Mouse (Mus musculus): ENCODE measurements around the gene Magea5. TPM values are rescaled to one million over a fixed set of nuclear protein-coding genes. Genes with fewer than 3 reads are reported as not detected.
"Not testable (repeated sequence)": the region's sequence is repeated elsewhere in the genome, so short reads cannot be mapped to it uniquely, and the experiment has no call there.

The Magea5 gene
- not detected in 2 replicates for polyA plus RNA-seq (2012; rRNA removed)
- polyA plus RNA-seq (2014; fragmentation: Nextera tagmentation; extraction: Ambion mirVana) = not detected in 2 replicates

DNA sequence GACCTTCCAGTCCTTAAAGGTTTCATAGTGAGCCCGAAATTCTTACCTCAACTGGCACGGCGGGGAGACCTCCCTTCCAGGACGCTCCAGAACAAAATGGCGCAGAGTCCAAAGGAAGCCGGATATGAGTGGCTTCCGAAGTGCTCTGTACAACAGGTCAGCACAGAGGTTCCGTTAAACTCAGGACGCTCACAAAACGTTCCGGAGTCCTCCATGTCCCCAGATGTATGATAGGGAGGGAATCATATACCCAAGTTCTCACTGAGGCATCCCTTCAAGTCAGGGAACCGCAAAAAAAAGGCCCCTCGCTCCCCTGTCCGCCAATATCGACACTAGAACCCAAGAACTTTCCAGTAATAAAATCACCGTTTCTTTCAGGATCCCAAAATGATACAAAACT lies at the start of gene Magea5:
TSS of gene Magea5 (minus strand) at position 101 of the 400 bp plus-strand sequence.
- H3K4me2 ChIP-seq (ENCODE audit: low read depth); H3K4me3 ChIP-seq (ENCODE audit: insufficient read depth in 1 of 2, low read depth in 2 of 2, low read length in 2 of 2); H3K27me3 ChIP-seq (ENCODE audit: control insufficient read depth, insufficient read depth, low read length); H3K27ac ChIP-seq; DNase-seq (ENCODE audit: low read depth in 3 of 3, low spot score in 3 of 3); H3K4me1 ChIP-seq (replicated peaks; ENCODE audit: control insufficient read depth in 2 of 2, insufficient read depth in 2 of 2, low read length in 1 of 2); H3K36me3 ChIP-seq (replicated peaks; ENCODE audit: control insufficient read depth, insufficient read depth, low read depth); H3K9ac ChIP-seq (replicated peaks); H3K9me3 ChIP-seq (ENCODE audit: control insufficient read depth, low read length); ATAC-seq (ENCODE audit: insufficient read depth): not testable (repeated sequence)
- WGBS (ENCODE audit: insufficient replicate concordance) = 75% methylated on average over 13 of the region's 16 CpGs

DNA sequence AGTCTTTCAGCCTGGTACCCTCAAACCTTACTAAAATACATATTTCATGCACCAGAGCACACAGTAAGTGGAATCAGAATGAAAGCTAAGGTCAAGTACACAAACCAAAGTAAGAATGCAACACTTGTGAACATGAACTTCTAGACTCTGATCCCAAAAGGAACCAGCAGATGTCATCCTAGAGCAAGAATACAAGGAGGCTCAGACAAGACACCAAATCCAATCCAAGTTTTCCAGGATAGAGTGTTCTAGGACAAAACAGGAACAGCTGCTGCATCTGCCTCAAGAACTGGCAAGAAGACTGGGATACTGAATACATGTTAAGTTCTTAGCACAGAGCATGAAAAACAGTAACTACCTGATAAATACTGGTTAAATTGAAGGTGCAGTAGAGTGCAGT lies 35.1 kb upstream of the Magea5 start:
- TF ChIP-seq CTCF (IDR thresholded peaks at IDR 0.05; ENCODE audit: low read depth) (no peak), EP300 (IDR thresholded peaks at IDR 0.05; ENCODE audit: low read depth) (no peak)
- Histone ChIP-seq H3K27ac (no peak overlapping the region), H3K4me2 (ENCODE audit: low read depth) (no peak overlapping the region), H3K27me3 (ENCODE audit: control insufficient read depth, insufficient read depth, low read length) (no peaks in the 10 kb centered on the region), H3K4me1 (replicated peaks; ENCODE audit: control insufficient read depth in 2 of 2, insufficient read depth in 2 of 2, low read length in 1 of 2) (no peaks in the 10 kb centered on the region), H3K9ac (replicated peaks) (no peak overlapping the region), H3K36me3 (replicated peaks; ENCODE audit: control insufficient read depth, insufficient read depth, low read depth) (no peaks in the 10 kb centered on the region), H3K9me3 (ENCODE audit: control insufficient read depth, low read length) (no peaks in the 10 kb centered on the region), H3K4me3 (ENCODE audit: insufficient read depth in 1 of 2, low read depth in 2 of 2, low read length in 2 of 2) (no peak overlapping the region)
- ATAC-seq (ENCODE audit: insufficient read depth) = no peak
- no peak for DNase-seq (ENCODE audit: low read depth in 3 of 3, low spot score in 3 of 3)

DNA sequence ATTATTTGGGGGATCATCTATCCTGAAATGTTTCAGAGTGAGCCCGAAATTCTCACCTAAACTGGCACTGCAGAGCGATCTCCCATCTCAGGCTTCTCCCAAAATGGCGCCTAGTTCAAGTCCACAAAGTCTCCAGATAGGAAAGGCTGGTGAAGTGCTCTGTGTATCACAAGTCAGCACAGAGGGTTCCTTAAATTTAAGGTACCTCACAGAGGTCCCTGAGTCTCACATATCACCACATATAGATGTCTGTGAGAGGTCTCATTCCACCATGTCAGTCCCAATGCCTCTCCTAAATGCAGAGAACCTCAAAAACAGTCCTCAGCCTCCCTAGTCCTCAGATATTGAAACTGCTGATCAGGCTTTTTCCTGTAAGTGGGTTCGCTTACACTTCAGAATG lies 30.6 kb upstream of the Magea5 start, which contains the start of gene Magea2:
TSS of gene Magea2 (minus strand) at position 101 of the 400 bp plus-strand sequence.
- H3K36me3 ChIP-seq (replicated peaks; ENCODE audit: control insufficient read depth, insufficient read depth, low read depth); H3K4me3 ChIP-seq (ENCODE audit: insufficient read depth in 1 of 2, low read depth in 2 of 2, low read length in 2 of 2); DNase-seq (ENCODE audit: low read depth in 3 of 3, low spot score in 3 of 3); H3K27me3 ChIP-seq (ENCODE audit: control insufficient read depth, insufficient read depth, low read length); H3K4me2 ChIP-seq (ENCODE audit: low read depth); H3K27ac ChIP-seq; H3K9ac ChIP-seq (replicated peaks); H3K4me1 ChIP-seq (replicated peaks; ENCODE audit: control insufficient read depth in 2 of 2, insufficient read depth in 2 of 2, low read length in 1 of 2); ATAC-seq (ENCODE audit: insufficient read depth); H3K9me3 ChIP-seq (ENCODE audit: control insufficient read depth, low read length): not testable (repeated sequence)
- 57% methylated on average over 3 of the region's 4 CpGs for WGBS (ENCODE audit: insufficient replicate concordance)

DNA sequence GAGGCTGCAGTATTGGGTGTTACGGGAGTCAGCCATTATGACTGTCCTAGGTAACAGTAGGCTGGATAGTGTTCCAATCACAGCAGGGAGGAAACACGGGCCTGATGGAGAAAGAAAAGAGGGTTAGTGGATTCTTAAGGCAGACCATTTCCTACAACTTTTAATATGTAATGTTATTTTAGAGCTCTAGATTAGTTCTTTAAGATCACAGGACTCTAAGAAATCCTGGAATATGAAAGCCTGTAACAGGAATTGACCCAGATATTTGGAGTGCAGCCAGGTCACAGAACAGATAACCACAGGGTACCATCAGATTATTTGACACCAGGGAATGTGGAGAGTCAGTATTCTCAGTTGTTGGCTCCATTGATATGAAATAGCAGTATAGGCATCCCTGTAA lies 26.7 kb upstream of the Magea5 start, which contains the start of gene Magea1:
TSS of gene Magea1 (minus strand) at position 101 of the 400 bp plus-strand sequence.
- H3K27me3 ChIP-seq (ENCODE audit: control insufficient read depth, insufficient read depth, low read length); ATAC-seq (ENCODE audit: insufficient read depth); H3K9me3 ChIP-seq (ENCODE audit: control insufficient read depth, low read length); H3K4me2 ChIP-seq (ENCODE audit: low read depth); H3K9ac ChIP-seq (replicated peaks); DNase-seq (ENCODE audit: low read depth in 3 of 3, low spot score in 3 of 3); H3K27ac ChIP-seq; H3K4me3 ChIP-seq (ENCODE audit: insufficient read depth in 1 of 2, low read depth in 2 of 2, low read length in 2 of 2); H3K4me1 ChIP-seq (replicated peaks; ENCODE audit: control insufficient read depth in 2 of 2, insufficient read depth in 2 of 2, low read length in 1 of 2); H3K36me3 ChIP-seq (replicated peaks; ENCODE audit: control insufficient read depth, insufficient read depth, low read depth): not testable (repeated sequence)
- WGBS (ENCODE audit: insufficient replicate concordance) = 78% methylated on average over 1 of the region's 2 CpGs

Other genes with a start within 250 kb of the Magea5 start
- gene Cldn34b1, start 172.9 kb downstream of the Magea5 start, polyA plus RNA-seq (2012; rRNA removed) = not detected in 2 replicates
- gene Cldn34b1, start 172.9 kb downstream of the Magea5 start, polyA plus RNA-seq (2014; fragmentation: Nextera tagmentation; extraction: Ambion mirVana) = not detected in 2 replicates
- gene Magea6, start 127.2 kb downstream of the Magea5 start, polyA plus RNA-seq (2012; rRNA removed) = not detected in 2 replicates
- gene Magea6, start 127.2 kb downstream of the Magea5 start, polyA plus RNA-seq (2014; fragmentation: Nextera tagmentation; extraction: Ambion mirVana) = not detected in 2 replicates
- not detected in 2 replicates for gene Magea3, start 113.6 kb downstream of the Magea5 start, polyA plus RNA-seq (2012; rRNA removed)
- gene Magea3, start 113.6 kb downstream of the Magea5 start, polyA plus RNA-seq (2014; fragmentation: Nextera tagmentation; extraction: Ambion mirVana) = not detected in 2 replicates
- gene Magea8, start 67.3 kb downstream of the Magea5 start, polyA plus RNA-seq (2012; rRNA removed) = not detected in 2 replicates
- gene Magea8, start 67.3 kb downstream of the Magea5 start, polyA plus RNA-seq (2014; fragmentation: Nextera tagmentation; extraction: Ambion mirVana) = not detected in 2 replicates
- gene Magea1, start 26.6 kb upstream of the Magea5 start, polyA plus RNA-seq (2012; rRNA removed) = not detected in 2 replicates
- not detected in 2 replicates for gene Magea1, start 26.6 kb upstream of the Magea5 start, polyA plus RNA-seq (2014; fragmentation: Nextera tagmentation; extraction: Ambion mirVana)
- gene Magea2, start 30.5 kb upstream of the Magea5 start, polyA plus RNA-seq (2012; rRNA removed) = not detected in 2 replicates
- gene Magea2, start 30.5 kb upstream of the Magea5 start, polyA plus RNA-seq (2014; fragmentation: Nextera tagmentation; extraction: Ambion mirVana) = not detected in 2 replicates
- not detected in 2 replicates for gene Cldn34b2, start 65.3 kb upstream of the Magea5 start, polyA plus RNA-seq (2012; rRNA removed)
- gene Cldn34b2, start 65.3 kb upstream of the Magea5 start, polyA plus RNA-seq (2014; fragmentation: Nextera tagmentation; extraction: Ambion mirVana) = not detected in 2 replicates
- 22.6 and 39.2 TPM in 2 replicates for gene Sat1, start 153.3 kb upstream of the Magea5 start, polyA plus RNA-seq (2012; rRNA removed)
- gene Sat1, start 153.3 kb upstream of the Magea5 start, polyA plus RNA-seq (2014; fragmentation: Nextera tagmentation; extraction: Ambion mirVana) = 94.8 and 98.5 TPM in 2 replicates
- gene Acot9, start 199.3 kb upstream of the Magea5 start, polyA plus RNA-seq (2012; rRNA removed) = 3.2 and 5.9 TPM in 2 replicates
- gene Acot9, start 199.3 kb upstream of the Magea5 start, polyA plus RNA-seq (2014; fragmentation: Nextera tagmentation; extraction: Ambion mirVana) = 11.4 and 12.9 TPM in 2 replicates

All from liver, embryonic 14.5 days (tissue).